Mouse (Mus musculus) olfactory bulb, adult 2 months (tissue): ENCODE results near the gene Cd79b.

Experiments used
- CTCF ChIP-seq: fragments of 200-500 bp; IDR thresholded peaks from 2 replicates; pipeline ENCODE4 v1.5.1; 2012; ENCODE audit warnings: low read depth, mild to moderate bottlenecking, low read length, moderate library complexity; ENCODE audit not compliant: insufficient read depth
- POLR2A ChIP-seq: fragments of 200-500 bp; IDR thresholded peaks from 2 replicates; pipeline ENCODE4 v1.6.1; 2012; ENCODE audit warnings: mild to moderate bottlenecking, low read depth, low read length, moderate library complexity; ENCODE audit not compliant: insufficient read depth

GRCm38 (mm10) chr11:106263963-106264362 is 50.6 kb downstream of the Cd79b start:
- no peak for TF ChIP-seq CTCF
- TF ChIP-seq POLR2A: no peak
